Mouse (Mus musculus): ENCODE measurements around the gene Rtl9. TPM values are rescaled to one million over a fixed set of nuclear protein-coding genes. Genes with fewer than 3 reads are reported as not detected.

Rtl9 gene
- polyA plus RNA-seq, 1 experiment from 2014 or later = 0.04 TPM

DNA sequence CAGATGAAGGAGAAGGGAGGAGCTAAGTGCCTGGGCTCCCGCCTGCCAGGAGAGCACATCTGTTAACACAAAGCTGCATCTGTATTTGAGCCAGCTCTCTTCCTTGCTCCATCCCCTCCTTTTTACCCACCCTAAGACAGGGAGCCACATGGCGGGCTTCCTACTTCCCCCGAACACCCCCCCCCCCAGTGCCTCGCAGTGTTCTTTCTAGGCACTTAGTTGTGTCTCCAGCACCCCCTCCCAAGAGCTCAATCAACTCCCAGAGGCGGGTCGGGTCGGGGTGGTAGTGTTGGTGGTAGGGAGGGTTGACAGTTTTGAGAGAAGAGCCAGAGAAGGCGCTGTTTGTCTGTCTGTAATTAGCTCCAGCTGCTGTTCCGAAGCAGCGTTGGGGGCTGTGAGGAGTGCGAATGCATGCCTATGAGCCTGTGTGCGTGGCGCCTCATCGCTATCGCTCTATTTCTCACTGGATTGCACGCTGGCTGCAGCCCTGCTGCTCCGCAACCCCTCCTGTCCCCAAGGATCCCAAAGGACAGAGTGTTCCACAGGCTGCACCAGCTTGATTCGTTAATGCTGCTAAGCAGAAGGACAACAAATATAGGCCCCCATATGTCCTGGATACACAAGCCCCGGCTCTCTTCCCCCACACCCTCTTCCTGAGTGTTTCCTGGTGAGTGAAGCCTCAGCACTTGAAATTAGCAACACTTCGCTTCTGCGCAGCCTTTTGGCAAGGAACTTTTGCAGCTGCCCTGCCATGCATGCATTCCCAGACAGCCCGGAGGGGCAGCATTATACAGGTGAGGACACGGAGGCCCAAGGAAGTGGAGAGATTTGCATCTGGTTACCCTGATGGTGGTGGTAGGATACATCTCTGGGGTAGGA, 18.7 kb upstream of the Rtl9 start:
- ATAC-seq (no peak), DNase-seq (ENCODE audit: low read depth, low spot score) (no peak)
- TF ChIP-seq CTCF (IDR thresholded peaks at IDR 0.05) = no peak
- H3K27me3 ChIP-seq = peaks cover 32% of the 10 kb centered on the region
- POLR2A ChIA-PET = interaction anchor here (0.6 kb wide), 1 partner anchor 362 kb away, joined by 3 read pairs; no protein-coding TSS in a partner anchor
- in situ Hi-C loops (cut with MboI; ENCODE audit: low pct_unique_long_range_greater_than_20kb) = loop anchor here (25.0 kb wide), 1 partner anchor 732 kb away; no protein-coding TSS in a partner anchor
- CTCF ChIA-PET = no interaction called here

DNA sequence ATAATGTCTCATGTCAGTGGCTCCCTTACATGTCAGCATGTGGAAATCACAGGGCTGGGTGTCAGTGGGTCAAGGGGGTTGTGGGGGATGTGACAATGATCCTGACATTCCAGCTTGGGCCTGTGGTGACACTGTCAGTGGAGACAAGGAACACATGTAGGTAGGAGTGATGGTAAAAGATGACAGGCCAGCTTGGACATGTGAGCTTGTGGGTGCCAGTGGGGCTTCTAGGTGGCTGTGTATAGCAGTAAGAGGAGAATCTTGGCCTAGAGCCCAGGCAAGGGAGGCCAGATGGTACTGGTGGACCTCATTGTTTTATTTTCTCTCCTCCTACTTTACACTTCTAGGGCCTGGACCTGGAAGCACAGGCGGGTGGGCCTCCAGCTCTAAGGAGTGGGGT, 16.7 kb upstream of the Rtl9 start:
- ChIA-PET POLR2A (no interaction called here), CTCF (interaction anchor here (1.4 to 2.3 kb wide), 3 partner anchors 12 to 362 kb away, joined by 3 to 6 read pairs (median 4); partner anchors contain the start of gene Rtl9)
- DNase-seq (ENCODE audit: low read depth, low spot score) = no peak
- no peak for ATAC-seq
- no peak for TF ChIP-seq CTCF (IDR thresholded peaks at IDR 0.05)
- peaks cover 33% of the 10 kb centered on the region for H3K27me3 ChIP-seq
- in situ Hi-C loops (cut with MboI; ENCODE audit: low pct_unique_long_range_greater_than_20kb) = loop anchor here (25.0 kb wide), 1 partner anchor 730 kb away; no protein-coding TSS in a partner anchor

DNA sequence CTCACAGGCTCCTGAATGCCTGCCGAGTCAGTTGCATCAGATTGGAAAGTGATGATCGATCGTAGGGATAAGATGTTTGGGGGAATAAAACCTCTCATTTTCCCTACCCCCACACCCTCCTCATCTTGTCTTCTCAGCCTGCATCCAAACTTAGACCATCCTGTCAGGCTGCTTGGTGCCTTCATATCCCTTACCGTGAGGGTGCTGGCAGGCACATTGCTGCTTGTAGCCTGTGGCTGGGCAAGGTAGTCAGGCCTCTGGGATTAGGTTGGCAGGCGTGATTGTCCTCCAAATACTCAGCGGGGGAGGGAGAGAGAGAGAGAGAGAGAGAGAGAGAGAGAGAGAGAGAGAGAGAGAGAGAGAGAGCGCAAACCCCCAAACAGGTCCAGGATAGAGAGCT, 11.2 kb upstream of the Rtl9 start:
- no peak for ATAC-seq
- CTCF ChIA-PET = no interaction called here
- DNase-seq (ENCODE audit: low read depth, low spot score) = no peak
- H3K27me3 ChIP-seq = peaks cover 35% of the 10 kb centered on the region
- POLR2A ChIA-PET = no interaction called here
- in situ Hi-C loops (cut with MboI; ENCODE audit: low pct_unique_long_range_greater_than_20kb) = loop anchor here (25.0 kb wide), 1 partner anchor 724 kb away; no protein-coding TSS in a partner anchor
- TF ChIP-seq CTCF (IDR thresholded peaks at IDR 0.05) = no peak

DNA sequence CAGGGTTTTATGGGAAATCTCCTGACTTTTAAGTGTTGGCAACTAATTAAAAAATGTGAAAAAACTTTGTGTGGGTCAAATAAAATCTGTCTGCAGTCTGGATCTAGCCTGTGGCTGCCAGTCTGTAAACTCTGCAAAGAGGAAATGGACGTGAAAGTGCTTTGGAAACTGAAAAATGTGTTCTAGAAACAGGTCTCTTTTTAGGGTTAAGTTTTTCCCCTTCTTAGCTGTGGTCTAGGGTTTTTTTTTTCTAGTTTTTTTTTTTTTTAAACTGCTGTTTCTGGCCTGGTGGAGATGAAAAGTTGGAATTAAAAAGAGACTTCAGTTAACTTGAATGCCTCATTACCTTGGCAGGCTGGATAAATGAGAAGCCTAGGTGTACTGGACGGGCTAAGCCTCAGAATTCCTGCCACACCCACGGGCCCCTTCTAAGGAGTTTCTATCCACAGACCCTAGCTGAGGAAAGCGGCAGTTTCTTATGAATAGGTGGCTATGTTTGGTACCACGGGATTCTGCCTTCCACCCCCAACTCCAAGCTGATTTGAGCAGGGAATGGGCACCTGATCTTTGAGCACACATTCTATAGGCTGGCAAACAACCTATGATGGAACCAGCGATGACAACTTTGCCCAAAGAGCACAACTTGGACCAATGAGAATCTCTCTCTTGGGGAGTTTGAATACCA, 8.3 kb upstream of the Rtl9 start:
- POLR2A ChIA-PET = interaction anchor here (0.6 kb wide), 1 partner anchor 12 kb away, joined by 5 read pairs; no protein-coding TSS in a partner anchor
- TF ChIP-seq CTCF (IDR thresholded peaks at IDR 0.05) = no peak
- DNase-seq (ENCODE audit: low read depth, low spot score) = no peak

DNA sequence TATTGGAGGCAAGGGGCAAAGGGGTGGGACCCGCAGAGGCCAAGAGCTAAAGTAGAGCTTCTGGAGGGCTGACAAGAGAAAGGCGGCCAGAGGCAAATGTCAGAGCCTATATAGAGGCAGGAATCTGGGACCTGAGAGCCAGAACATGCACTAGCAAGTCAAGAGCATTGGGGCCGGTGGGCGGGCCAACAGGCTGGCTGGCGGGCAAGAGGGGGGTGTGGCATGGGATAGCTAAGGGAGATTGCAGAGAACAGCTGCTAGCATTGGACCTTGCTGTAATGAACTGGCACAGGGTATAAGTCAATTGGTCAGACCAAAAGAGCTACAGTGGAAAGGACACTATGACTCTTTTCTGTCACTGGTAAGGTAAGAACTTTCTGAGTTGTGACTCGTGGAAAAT, 1.8 kb upstream of the Rtl9 start:
- no peak for TF ChIP-seq CTCF (IDR thresholded peaks at IDR 0.05)
- ChIA-PET CTCF (interaction anchor here (1.0 kb wide), 1 partner anchor 356 kb away, joined by 3 read pairs; no protein-coding TSS in a partner anchor), POLR2A (no interaction called here)
- peaks cover 26% of the 10 kb centered on the region for H3K27me3 ChIP-seq
- ATAC-seq = no peak
- in situ Hi-C loops (cut with MboI; ENCODE audit: low pct_unique_long_range_greater_than_20kb) = loop anchor here (5.0 to 25.0 kb wide), 3 partner anchors 350 to 715 kb away; no protein-coding TSS in a partner anchor
- DNase-seq (ENCODE audit: low read depth, low spot score) = no peak

More for the DNA sequence above, 8.3 kb upstream of the Rtl9 start:
- CTCF ChIA-PET = interaction anchor here (0.8 to 1.5 kb wide), 2 partner anchors 12 to 38 kb away, joined by 3 read pairs; no protein-coding TSS in a partner anchor
- in situ Hi-C loops (cut with MboI; ENCODE audit: low pct_unique_long_range_greater_than_20kb) = loop anchor here (25.0 kb wide), 1 partner anchor 721 kb away; no protein-coding TSS in a partner anchor
- H3K27me3 ChIP-seq = peaks cover 51% of the 10 kb centered on the region
- ATAC-seq = no peak

DNA sequence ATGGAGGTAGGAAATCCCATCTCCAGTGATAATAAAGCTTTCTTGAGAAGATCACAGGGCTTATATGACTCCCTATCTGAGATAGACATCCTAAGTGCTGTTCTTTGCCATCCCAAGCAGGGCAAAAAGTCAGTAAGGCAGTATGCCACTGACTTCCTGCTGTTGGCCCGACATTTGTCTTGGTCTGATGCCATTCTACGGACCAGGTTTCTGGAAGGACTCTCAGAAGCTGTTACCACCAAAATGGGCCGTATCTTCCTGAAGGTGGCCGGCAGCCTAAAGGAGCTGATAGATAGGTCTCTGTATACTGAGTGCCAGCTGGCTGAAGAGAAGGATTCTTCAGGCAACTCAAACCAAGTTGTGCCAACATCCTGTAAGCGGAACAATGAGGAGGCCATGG, 3.8 kb downstream of the Rtl9 start:
- ChIA-PET CTCF (interaction anchor here (1.4 kb wide), 1 partner anchor 11 kb away, joined by 3 read pairs; no protein-coding TSS in a partner anchor), POLR2A (no interaction called here)
- H3K27me3 ChIP-seq = peaks cover 13% of the 10 kb centered on the region

DNA sequence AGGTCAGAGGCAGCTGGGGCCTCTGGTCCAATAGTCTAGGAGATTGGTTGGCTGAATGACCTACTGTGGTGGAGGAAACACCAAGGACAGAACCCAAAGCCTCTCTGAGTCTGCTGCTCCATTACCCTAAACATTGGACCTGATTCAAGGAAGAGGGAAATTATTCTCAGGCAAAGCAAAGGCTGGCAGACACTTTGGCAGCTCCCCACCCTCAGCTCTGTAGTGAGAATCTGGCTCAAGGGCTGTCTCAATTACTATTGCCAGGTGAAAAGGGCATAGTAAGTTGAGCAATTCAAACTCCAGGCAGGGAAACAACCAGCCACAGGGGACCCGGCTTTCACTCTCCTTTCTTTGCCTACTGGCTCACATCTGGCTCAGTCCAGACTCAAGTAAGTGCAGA, 6.5 kb downstream of the Rtl9 start:
- no peak for ATAC-seq
- DNase-seq (ENCODE audit: low read depth, low spot score) = no peak
- CTCF ChIA-PET = interaction anchor here (1.2 kb wide), 1 partner anchor 339 kb away, joined by 5 read pairs; no protein-coding TSS in a partner anchor
- in situ Hi-C loops (cut with MboI; ENCODE audit: low pct_unique_long_range_greater_than_20kb) = no loop called here
- POLR2A ChIA-PET = no interaction called here
- peaks cover 11% of the 10 kb centered on the region for H3K27me3 ChIP-seq
- no peak for TF ChIP-seq CTCF (IDR thresholded peaks at IDR 0.05)

More for the DNA sequence above, 3.8 kb downstream of the Rtl9 start:
- in situ Hi-C loops (cut with MboI; ENCODE audit: low pct_unique_long_range_greater_than_20kb) = no loop called here
- no peak for TF ChIP-seq CTCF (IDR thresholded peaks at IDR 0.05)
- DNase-seq (ENCODE audit: low read depth, low spot score) = no peak
- ATAC-seq = no peak

DNA sequence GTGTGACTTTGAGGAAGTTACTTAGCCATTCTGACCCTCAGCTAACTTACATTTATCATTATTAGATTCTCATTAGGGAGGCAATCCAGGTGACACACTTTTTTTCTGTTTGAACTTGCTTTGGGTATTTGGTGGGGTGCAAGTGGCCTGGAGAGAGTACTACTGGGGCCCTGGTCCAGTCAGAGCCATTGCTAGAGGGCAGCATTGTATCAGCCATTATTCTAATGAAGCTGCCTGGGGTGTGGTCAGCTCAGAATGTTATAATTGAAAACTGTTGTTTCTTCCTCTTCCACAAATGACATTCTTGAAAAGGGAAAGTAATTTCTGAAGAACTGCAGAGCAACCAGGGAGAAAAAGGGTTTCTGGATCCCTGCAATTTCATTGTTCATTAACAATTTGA, 13.2 kb downstream of the Rtl9 start:
- ATAC-seq (peak; percentile 31), DNase-seq (ENCODE audit: low read depth, low spot score) (no peak)
- POLR2A ChIA-PET = no interaction called here
- CTCF ChIA-PET = interaction anchor here (1.0 to 3.6 kb wide), 4 partner anchors 13 to 340 kb away, joined by 3 to 18 read pairs (median 5); partner anchors contain the start of gene Rtl9
- H3K27me3 ChIP-seq = peaks cover 21% of the 10 kb centered on the region
- in situ Hi-C loops (cut with MboI; ENCODE audit: low pct_unique_long_range_greater_than_20kb) = no loop called here
- peak; percentile 70 for TF ChIP-seq CTCF (IDR thresholded peaks at IDR 0.05)

Other genes with a start within 250 kb of the Rtl9 start
- 12.6 TPM for gene Ammecr1, start 132.9 kb upstream of the Rtl9 start, polyA plus RNA-seq (2021)